Mouse (Mus musculus) liver, embryonic 14.5 days (tissue): ENCODE data around the gene Nup133.

Experiments
- CTCF ChIP-seq: IDR thresholded peaks from 2 replicates; pipeline ENCODE4 v1.5.1; 2016; ENCODE audit warnings: antibody characterized with exemption, low read depth, control low read depth
- EP300 ChIP-seq: IDR thresholded peaks from 2 replicates; pipeline ENCODE4 v1.6.1; 2016; ENCODE audit warnings: antibody characterized with exemption, low read depth

DNA sequence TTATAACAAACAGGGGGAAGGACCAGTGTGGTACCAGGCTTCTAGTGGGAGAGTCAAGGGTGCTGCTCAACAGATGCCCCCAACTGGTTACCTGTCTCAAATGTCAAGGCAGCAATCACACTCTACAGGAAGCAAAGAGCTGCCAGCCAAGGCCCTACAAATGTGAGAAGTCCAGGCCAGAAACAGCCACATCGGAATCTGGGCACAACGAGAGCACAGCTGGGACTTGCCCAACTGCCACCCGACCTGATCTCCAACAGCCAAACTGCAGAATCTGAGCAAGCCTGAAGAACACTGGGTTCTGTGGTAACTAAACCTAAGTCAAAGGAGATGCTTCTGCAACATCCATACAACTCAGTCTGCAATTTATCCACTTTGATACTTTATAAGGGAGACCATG is 23.4 kb downstream of the Nup133 start:
- TF ChIP-seq CTCF (no peak), EP300 (no peak)
